Mouse (Mus musculus): ENCODE measurements around the gene Adamts2.

The Adamts2 gene

GRCm38 (mm10) chr11:50601641-50602355, at the start of gene Adamts2:
TSS of gene Adamts2 (plus strand) at chr11:50602084.
- in situ Hi-C loops (cut with MboI, MseI) = no loop called here

- in situ Hi-C loops (cut with MboI, MseI) = no loop called here
These were observed 44.8 kb upstream of the Adamts2 start for GRCm38 (mm10) chr11:50557064-50557463.

- in situ Hi-C loops (cut with MboI, MseI) = no loop called here
These were observed 42.8 kb upstream of the Adamts2 start for GRCm38 (mm10) chr11:50559108-50559507.

- in situ Hi-C loops (cut with MboI, MseI) = no loop called here
These were observed 36.2 kb upstream of the Adamts2 start for GRCm38 (mm10) chr11:50565466-50566211.

- in situ Hi-C loops (cut with MboI, MseI) = no loop called here
These were observed 30.4 kb upstream of the Adamts2 start for GRCm38 (mm10) chr11:50571448-50571847.

DNA sequence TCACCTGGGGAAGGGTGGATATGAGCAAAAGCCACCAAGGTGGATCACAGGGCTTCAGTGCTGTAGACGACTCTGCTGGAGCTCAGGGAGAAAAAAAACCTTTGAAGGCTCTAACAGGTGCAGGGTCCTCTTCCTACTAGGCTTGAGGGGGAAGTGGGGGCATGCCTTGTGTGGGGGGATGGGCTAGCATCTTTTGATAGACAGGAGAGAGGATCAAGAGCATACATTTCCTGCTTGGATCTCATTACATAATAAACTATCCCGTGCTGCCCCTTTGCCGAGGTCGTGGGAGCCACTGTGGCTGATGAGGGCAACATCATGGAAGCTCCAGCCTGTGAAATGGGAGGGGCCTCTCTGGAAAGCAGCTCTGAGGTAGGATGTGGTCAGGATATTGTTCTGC, 25.4 kb upstream of the Adamts2 start:
- in situ Hi-C loops (cut with MboI, MseI) = no loop called here

DNA sequence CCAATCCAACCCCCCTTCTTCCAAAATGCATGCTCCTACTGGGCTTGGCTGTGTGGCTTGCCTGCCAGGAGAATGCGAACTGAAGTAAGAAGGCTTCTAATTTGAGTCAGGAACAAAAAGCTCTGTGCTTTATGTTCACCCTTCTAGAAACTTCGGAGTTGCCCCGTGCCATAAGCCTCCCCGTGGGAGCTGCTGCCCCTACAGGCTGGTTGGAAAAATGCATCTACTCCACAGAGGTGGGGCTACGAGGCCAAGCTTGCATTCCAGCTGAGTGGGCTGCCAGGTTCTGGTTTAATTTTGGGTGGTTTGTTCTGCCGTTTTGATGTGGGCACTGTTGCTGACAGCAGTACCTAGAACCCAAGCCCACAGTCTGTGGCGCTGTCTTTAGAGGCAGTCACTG, 14.9 kb upstream of the Adamts2 start:
- in situ Hi-C loops (cut with MboI, MseI) = no loop called here

- in situ Hi-C loops (cut with MboI, MseI) = no loop called here
These were observed 14.1 kb upstream of the Adamts2 start for GRCm38 (mm10) chr11:50587787-50588186.

DNA sequence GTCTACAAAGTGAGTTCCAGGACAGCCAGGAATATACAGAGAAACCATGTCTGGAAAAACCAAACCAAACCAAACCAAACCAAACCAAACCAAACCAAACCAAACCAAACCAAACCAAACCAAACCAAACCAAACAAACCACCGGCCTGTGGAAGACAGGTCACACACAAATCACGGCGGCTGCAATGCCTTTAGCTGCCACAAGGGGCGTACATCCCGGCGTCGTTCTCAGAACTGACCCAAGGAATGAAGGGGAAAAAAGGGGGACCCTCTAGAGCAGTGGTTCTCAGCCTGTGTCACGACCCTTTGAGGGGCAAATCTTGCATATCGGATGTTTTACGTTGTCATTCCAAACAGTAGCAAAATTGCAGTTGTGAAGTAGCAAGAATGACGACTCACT, 12.8 kb upstream of the Adamts2 start:
- in situ Hi-C loops (cut with MboI, MseI) = no loop called here

- in situ Hi-C loops (cut with MboI, MseI) = loop anchor here (10.0 kb wide), 1 partner anchor 1876 kb away; no protein-coding TSS in a partner anchor
These were observed 10.8 kb upstream of the Adamts2 start for GRCm38 (mm10) chr11:50591053-50591452.

GRCm38 (mm10) chr11:50592892-50593553, 8.9 kb upstream of the Adamts2 start:
- in situ Hi-C loops (cut with MboI, MseI) = loop anchor here (10.0 kb wide), 1 partner anchor 1878 kb away; no protein-coding TSS in a partner anchor

DNA sequence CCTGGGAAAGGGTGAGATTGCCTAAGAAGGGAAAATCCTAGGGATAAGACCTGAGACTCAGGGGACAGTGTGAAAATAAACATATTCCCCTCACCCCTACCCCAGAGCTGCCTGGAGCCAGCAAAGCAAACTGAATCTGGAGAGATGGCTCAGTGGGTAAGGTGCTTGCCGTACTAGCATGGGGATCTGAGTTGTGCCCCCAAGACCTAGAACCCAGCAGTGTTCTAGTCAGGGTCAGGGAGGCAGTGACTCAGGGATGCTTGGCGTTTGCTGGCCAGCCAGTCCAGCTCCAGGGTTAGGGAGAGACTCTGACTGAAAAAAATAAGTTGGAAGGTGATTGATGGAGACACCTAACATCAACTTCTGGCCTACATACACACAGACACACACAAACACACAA, 5.3 kb upstream of the Adamts2 start:
- in situ Hi-C loops (cut with MboI, MseI) = loop anchor here (10.0 kb wide), 1 partner anchor 1882 kb away; no protein-coding TSS in a partner anchor

GRCm38 (mm10) chr11:50599156-50599555, 2.7 kb upstream of the Adamts2 start:
- in situ Hi-C loops (cut with MboI, MseI) = loop anchor here (10.0 kb wide), 1 partner anchor 1884 kb away; no protein-coding TSS in a partner anchor

DNA sequence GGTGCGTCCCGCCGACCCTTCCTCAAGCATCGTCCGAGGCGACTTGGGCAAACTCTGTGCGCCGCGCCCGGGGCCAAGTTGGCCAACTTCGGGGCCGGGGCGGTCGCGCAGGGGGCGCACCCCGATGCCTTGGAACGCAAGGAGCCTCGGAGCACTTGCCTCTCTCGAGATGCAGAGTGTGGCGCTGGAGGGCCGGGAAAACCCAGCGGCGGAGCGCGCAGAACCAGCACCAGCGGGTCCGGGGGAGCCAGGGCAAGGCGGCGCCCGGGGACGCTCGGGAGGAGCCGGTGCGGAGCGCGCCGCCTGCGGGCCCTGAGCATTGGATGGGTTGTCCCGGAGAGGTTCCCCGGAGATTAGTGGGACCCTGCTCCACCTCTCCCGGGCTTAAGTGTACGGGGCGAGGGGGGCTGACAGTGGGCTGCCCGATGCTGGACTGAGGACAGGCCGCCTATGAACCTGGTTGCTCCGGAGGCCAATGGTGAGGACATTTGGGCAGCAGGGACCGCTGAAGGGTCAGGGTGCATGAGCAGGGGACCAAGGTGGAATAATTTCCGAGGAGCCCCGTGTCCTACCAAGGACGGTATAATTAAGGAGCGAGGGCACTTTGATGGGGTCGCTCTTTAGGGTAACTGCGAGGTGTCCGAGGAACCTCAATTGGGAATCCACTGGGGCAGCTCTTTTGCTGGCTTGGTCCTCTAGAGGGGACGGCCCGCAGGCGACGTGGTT, 635 bp downstream of the Adamts2 start:
- in situ Hi-C loops (cut with MboI, MseI) = no loop called here

DNA sequence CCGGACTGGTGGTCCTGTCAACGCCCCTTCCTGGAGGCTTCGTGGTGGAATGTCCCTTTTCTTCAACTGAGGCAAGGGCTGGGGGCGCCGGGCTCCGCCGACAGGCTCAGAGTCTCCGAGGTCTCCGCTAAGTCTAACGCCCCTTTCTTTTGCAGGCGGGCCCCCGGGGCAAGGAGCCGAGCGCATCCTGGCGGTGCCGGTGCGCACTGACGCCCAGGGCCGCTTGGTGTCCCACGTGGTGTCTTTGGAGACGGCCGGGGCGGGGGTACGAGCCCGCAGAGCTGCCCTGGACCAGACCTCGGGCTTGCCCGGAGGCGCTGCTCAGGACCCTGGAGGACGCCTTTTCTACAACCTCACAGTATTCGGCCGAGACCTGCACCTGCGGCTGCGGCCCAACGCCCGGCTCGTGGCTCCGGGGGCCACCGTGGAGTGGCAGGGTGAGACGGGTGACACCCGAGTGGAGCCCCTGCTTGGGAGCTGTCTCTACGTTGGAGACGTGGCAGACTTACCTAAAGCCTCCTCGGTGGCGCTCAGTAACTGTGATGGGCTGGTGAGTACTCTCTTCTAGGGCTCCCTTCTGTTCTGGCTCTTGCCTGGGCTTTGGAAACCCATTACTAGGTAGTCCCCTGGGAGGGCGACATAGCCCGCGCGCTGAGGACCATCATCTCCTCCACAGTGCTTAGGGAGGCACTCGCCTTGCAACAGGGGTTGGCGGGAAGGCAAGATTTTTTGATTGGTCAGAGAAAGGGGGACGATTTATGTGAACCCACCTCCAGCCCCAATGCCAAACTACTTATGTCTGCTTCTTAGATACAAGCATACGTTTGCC, 1.4 kb downstream of the Adamts2 start:
- in situ Hi-C loops (cut with MboI, MseI) = no loop called here

- in situ Hi-C loops (cut with MboI, MseI) = no loop called here
These were observed 2.5 kb downstream of the Adamts2 start for GRCm38 (mm10) chr11:50604371-50604770.

DNA sequence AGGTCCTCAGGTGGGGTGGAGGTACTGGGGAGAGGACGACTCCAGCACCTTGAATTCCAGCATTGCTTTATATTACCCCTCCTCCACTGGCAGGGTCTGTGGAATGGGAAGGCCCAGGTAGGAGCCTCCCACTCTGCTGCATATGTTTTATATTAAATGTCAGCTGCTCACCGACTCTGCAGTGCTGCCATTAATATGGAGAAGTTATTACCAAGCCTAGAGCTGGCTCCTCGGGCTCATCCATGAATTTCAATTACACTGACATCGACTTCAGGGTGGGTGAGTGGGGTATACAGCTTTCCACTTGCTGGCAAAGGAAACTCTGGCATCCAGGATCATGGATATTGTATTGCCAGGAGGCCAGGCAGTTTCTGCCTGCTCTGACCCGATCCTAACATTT, 9.3 kb downstream of the Adamts2 start:
- in situ Hi-C loops (cut with MboI, MseI) = no loop called here

DNA sequence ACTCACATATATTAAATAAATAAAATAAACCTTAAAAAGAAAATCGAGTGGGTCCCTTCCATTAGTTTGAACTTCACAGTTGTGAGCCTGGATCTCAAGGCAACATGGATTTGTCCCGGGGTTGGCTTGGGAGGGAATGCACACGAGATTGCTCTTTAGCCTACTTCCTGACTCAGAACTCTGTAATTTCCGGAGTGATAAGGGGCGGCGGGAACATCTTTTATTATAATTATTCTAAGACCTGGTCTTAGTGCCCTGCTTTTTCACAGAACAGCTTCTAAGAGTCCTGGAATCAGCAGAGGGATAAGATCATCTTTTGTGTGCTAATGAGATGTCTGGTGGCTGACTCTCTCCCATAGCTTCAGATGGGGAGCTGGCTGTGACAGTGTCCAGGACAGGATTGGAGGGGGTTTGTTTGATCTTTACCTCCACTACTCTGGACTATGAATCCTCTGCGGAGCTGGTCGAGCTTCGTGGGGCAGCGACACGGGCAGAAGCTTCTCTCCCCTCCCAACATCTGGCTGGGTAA, 15.2 kb downstream of the Adamts2 start:
- in situ Hi-C loops (cut with MboI, MseI) = no loop called here

GRCm38 (mm10) chr11:50620926-50621325, 19.0 kb downstream of the Adamts2 start:
- in situ Hi-C loops (cut with MboI, MseI) = no loop called here

DNA sequence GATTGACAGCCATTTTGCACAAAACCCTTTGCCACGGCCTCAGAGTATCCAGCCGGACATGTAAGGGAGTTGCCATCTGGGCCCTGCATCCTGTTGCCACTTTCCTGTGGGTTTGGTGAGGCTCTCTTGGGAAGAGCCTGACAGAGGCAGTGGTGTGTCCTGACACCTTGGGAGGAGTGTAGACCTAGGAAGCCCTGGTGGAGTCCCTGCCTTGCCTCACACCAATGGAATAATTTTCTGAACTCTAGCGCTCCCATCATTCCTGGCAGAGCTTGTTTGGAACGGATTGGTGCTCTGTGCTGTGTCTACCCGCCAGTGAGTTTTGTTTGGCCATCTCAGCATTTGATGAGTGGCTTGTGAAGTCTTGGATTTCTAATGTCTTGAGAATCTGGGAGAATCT, 19.5 kb downstream of the Adamts2 start:
- in situ Hi-C loops (cut with MboI, MseI) = no loop called here
